Mouse (Mus musculus) limb, embryonic 14.5 days (tissue): Measurements from ENCODE around the gene Fxr2. TPM values are rescaled to one million over a fixed set of nuclear protein-coding genes. Genes with fewer than 3 reads are reported as not detected.

Source experiments
- ATAC-seq: fragments of 200-750 bp; cut with Nextera tagmentation; 2 replicates; pipeline ENCODE4 v1.8.0; 2017; ENCODE audit warnings: low read depth, moderate number of reproducible peaks, moderate TSS enrichment; ENCODE audit not compliant: low FRiP score
- DNase-seq: peaks from one replicate; pipeline ENCODE4 v3.0.0-alpha.2; 2015; ENCODE audit warnings: low spot score
- H3K27ac ChIP-seq: fragments of 300-500 bp; sonication (generic); replicated peaks from 2 replicates; pipeline ENCODE4 v1.5.1; 2014; ENCODE audit warnings: low read depth, mild to moderate bottlenecking, low read length, moderate library complexity, mixed read lengths
- H3K27me3 ChIP-seq: fragments of 300-500 bp; sonication (generic); 2 replicates; pipeline ENCODE4 v1.6.1; 2014; ENCODE audit warnings: low read length, mixed read lengths; ENCODE audit not compliant: control insufficient read depth, insufficient read depth
- H3K36me3 ChIP-seq: fragments of 300-500 bp; sonication (generic); 2 replicates; pipeline ENCODE4 v1.6.1; 2014; ENCODE audit warnings: mild to moderate bottlenecking, low read length, moderate library complexity, mixed read lengths; ENCODE audit not compliant: control insufficient read depth, insufficient read depth
- H3K4me1 ChIP-seq: fragments of 300-500 bp; sonication (generic); 2 replicates; pipeline ENCODE4 v1.6.1; 2014; ENCODE audit warnings: antibody characterized with exemption, low read length, mixed read lengths; ENCODE audit not compliant: control insufficient read depth, insufficient read depth
- H3K4me2 ChIP-seq: fragments of 300-500 bp; sonication (generic); replicated peaks from 2 replicates; pipeline ENCODE4 v1.6.1; 2014; ENCODE audit warnings: low read depth, mild to moderate bottlenecking, low read length, moderate library complexity; ENCODE audit not compliant: severe bottlenecking
- H3K4me3 ChIP-seq: fragments of 300-500 bp; sonication (generic); replicated peaks from 2 replicates; pipeline ENCODE4 v1.5.1; 2014; ENCODE audit warnings: low read length
- H3K9ac ChIP-seq: fragments of 300-500 bp; sonication (generic); 2 replicates; pipeline ENCODE4 v1.6.1; 2014; ENCODE audit warnings: mild to moderate bottlenecking, low read depth, low read length, moderate library complexity; ENCODE audit not compliant: severe bottlenecking
- H3K9me3 ChIP-seq: fragments of 300-500 bp; sonication (generic); 2 replicates; pipeline ENCODE4 v1.6.1; 2016; ENCODE audit warnings: low read length; ENCODE audit not compliant: control insufficient read depth
- POLR2A ChIP-seq: fragments of 200-500 bp; IDR thresholded peaks from 2 replicates; pipeline ENCODE4 v1.8.0; 2012; ENCODE audit warnings: inconsistent platforms, mild to moderate bottlenecking, moderate library complexity, borderline replicate concordance; ENCODE audit not compliant: insufficient read depth, insufficient read length; ENCODE audit errors: extremely low read depth
- WGBS: fragments of 180-500 bp; shearing (Covaris S2); extraction: QIAGEN DNeasy Blood & Tissue Kit; methylation state at CpG from one replicate; pipeline ENCODE4 v1.1.7; 2014; 5-methylcytosine and 5-hydroxymethylcytosine counted together
- polyA plus RNA-seq, 2 experiments: library from polyadenylated mRNA; depleted of rRNA in 1 of 2; stranded (reverse) in 1 of 2; unstranded in 1 of 2; fragments of >200 nt; fragmentation: Nextera tagmentation in 1 of 2; extraction: Ambion mirVana in 1 of 2; gene quantifications; 2 replicates each; pipeline versions ENCODE4 v1.2.1 to v1.2.3; 2012 to 2014

Fxr2 gene
- polyA plus RNA-seq, 2 experiments: 28.9 to 125 TPM

- ATAC-seq (no peak), DNase-seq (no peak)
- no peak overlapping the region for H3K4me2 ChIP-seq
- H3K36me3 ChIP-seq: no peaks in the 10 kb centered on the region
- no peak overlapping the region for H3K4me3 ChIP-seq
- H3K4me1 ChIP-seq: peaks cover 7% of the 10 kb centered on the region
- no peaks in the 10 kb centered on the region for H3K9me3 ChIP-seq
- no peak overlapping the region for H3K9ac ChIP-seq
- TF ChIP-seq POLR2A: no peak
- no peaks in the 10 kb centered on the region for H3K27me3 ChIP-seq
- H3K27ac ChIP-seq: no peak overlapping the region
- WGBS: 91% methylated on average over 6 of the region's 6 CpGs
These were observed 60.1 kb downstream of the Fxr2 start for GRCm38 (mm10) chr11:69692863-69693262.

- H3K36me3 ChIP-seq: no peaks in the 10 kb centered on the region
- H3K9ac ChIP-seq: no peak overlapping the region
These were observed 60.7 kb downstream of the Fxr2 start for GRCm38 (mm10) chr11:69693421-69693965.

GRCm38 (mm10) chr11:69695046-69695360, 62.2 kb downstream of the Fxr2 start:
- Histone ChIP-seq H3K9ac (peak overlapping the region; percentile 83), H3K4me1 (peaks cover 7% of the 10 kb centered on the region), H3K27me3 (no peaks in the 10 kb centered on the region), H3K4me2 (peak overlapping the region; percentile 91), H3K36me3 (no peaks in the 10 kb centered on the region), H3K27ac (no peak overlapping the region), H3K9me3 (0 out of 2 replicates have a peak, but pooled peaks cover 5% of the 10 kb centered on the region), H3K4me3 (peak overlapping the region; percentile 53)
- TF ChIP-seq POLR2A: no peak
- no peak for DNase-seq
- WGBS: 13% methylated on average over 6 of the region's 6 CpGs
- ATAC-seq: no peak

More at GRCm38 (mm10) chr11:69693421-69693965, 60.7 kb downstream of the Fxr2 start:
- DNase-seq (no peak), ATAC-seq (no peak)
- no peak for TF ChIP-seq POLR2A
- no peak overlapping the region for H3K4me3 ChIP-seq
- WGBS: 64% methylated on average over 11 of the region's 11 CpGs
- no peak overlapping the region for H3K27ac ChIP-seq
- no peaks in the 10 kb centered on the region for H3K27me3 ChIP-seq
- H3K9me3 ChIP-seq: 0 out of 2 replicates have a peak, but pooled peaks cover 1% of the 10 kb centered on the region
- no peak overlapping the region for H3K4me2 ChIP-seq
- peaks cover 7% of the 10 kb centered on the region for H3K4me1 ChIP-seq

GRCm38 (mm10) chr11:69695361-69696181, 62.8 kb downstream of the Fxr2 start, which contains the start of the genes Tnfsf12 and Tnfsfm13:
Gene Tnfsf12, minus strand, starts transcription at chr11:69695849.
Gene Tnfsfm13, minus strand, starts transcription at chr11:69696098.
- Histone ChIP-seq H3K27me3 (no peaks in the 10 kb centered on the region), H3K27ac (peak within 1 kb of the TSS; percentile 75), H3K9ac (peak within 1 kb of the TSS; percentile 83), H3K9me3 (0 out of 2 replicates have a peak, but pooled peaks cover 5% of the 10 kb centered on the region), H3K4me1 (peaks cover 7% of the 10 kb centered on the region), H3K36me3 (no peaks in the 10 kb centered on the region), H3K4me3 (peak within 1 kb of the TSS; percentile 53), H3K4me2 (peak within 1 kb of the TSS; percentile 91)
- peak; percentile 59; the same call in 1 of the 2 replicates for ATAC-seq
- peak; percentile 60 for DNase-seq
- TF ChIP-seq POLR2A: 0 out of 2 replicates have a peak, but pooled peaks have one; percentile 28
- under 1% methylated on average over 38 of the region's 41 CpGs for WGBS

- DNase-seq (no peak), ATAC-seq (no peak)
- TF ChIP-seq POLR2A: no peak
- Histone ChIP-seq H3K4me3 (no peak overlapping the region), H3K9ac (no peak overlapping the region), H3K4me2 (no peak overlapping the region), H3K4me1 (peaks cover 7% of the 10 kb centered on the region), H3K9me3 (0 out of 2 replicates have a peak, but pooled peaks cover 5% of the 10 kb centered on the region), H3K36me3 (no peaks in the 10 kb centered on the region), H3K27me3 (no peaks in the 10 kb centered on the region), H3K27ac (no peak overlapping the region)
- 90% methylated on average over 3 of the region's 3 CpGs for WGBS
These were observed 64.6 kb downstream of the Fxr2 start for GRCm38 (mm10) chr11:69697396-69697795.
